Mouse (Mus musculus) erythroblast, embryonic 14.5 days (primary cell): ENCODE measurements around the gene Tax1bp1.

Experiments used
- GATA1 ChIP-seq: IDR thresholded peaks from 2 replicates; pipeline ENCODE4 v1.6.1; 2012; ENCODE audit warnings: low read length, inconsistent platforms, mixed read lengths
- TAL1 ChIP-seq: IDR thresholded peaks from 3 replicates; pipeline ENCODE4 v1.6.1; 2012; ENCODE audit warnings: low read length, inconsistent platforms, mixed read lengths

DNA sequence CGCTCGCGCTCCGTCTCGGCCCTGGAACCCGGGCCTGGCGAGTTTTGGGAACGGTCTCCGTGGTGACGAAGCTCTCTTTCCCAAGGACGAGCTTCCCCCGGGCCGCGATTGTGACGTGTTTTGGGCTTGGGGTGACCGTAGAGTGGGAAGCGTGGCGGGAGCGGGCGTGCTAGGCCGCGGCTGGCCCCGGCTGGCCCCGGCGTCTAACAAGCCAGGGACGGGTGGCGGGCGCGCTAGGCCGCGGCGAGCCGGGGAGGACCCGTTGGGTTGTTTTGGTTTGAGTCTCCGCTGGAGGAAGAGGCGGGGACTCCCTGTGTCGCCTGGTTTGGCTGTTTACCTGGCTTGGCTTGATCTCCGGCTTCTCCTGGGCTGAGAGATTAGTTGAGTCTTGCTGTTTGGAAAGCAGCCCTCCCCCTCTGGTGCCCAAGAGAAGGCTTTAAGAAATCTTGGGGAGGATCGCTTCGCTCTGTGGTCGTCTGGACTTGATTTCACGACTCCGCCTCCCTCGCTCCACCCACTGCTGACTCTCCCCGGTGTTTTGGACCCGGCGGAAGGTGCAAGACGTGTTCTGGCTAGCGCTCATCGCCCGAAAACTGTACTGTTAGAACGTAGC lies 474 bp downstream of the Tax1bp1 start:
- TF ChIP-seq GATA1, result no peak
- no peak for TF ChIP-seq TAL1
